Mouse (Mus musculus) spleen, postnatal 10 days (tissue): Measurements from ENCODE around the gene Vmn2r26.
"Not testable (repeated sequence)": the region's sequence is repeated elsewhere in the genome, so short reads cannot be mapped to it uniquely, and the experiment has no call there.

Experiments
- DNase-seq, 2 experiments: peaks; one replicate each; pipeline ENCODE4 v3.0.0; 2021 to 2022; ENCODE audit warnings: low spot score in 2 of 2

The Vmn2r26 gene

DNA sequence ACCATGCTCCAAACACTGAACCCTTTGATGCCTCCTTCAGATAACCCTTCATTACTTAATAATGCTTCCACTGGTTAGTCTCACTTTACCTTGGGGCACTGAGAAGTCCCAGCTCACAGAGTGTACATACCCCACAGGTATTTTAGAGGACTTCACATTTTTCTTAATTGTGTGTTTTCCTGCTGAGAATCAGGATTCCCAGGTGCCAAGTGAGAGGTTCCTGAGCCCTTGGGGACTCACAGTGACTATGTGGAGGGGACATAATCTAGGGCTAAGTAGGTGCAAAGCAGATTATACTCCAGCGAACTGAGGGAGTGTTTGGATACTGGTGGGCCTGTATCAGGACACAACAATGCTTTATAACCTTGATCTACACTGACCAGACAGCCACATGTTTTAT, at the start of gene Vmn2r26:
TSS of gene Vmn2r26 (plus strand) at position 301 of the 400 bp plus-strand sequence.
- DNase-seq, result not testable (repeated sequence)

DNA sequence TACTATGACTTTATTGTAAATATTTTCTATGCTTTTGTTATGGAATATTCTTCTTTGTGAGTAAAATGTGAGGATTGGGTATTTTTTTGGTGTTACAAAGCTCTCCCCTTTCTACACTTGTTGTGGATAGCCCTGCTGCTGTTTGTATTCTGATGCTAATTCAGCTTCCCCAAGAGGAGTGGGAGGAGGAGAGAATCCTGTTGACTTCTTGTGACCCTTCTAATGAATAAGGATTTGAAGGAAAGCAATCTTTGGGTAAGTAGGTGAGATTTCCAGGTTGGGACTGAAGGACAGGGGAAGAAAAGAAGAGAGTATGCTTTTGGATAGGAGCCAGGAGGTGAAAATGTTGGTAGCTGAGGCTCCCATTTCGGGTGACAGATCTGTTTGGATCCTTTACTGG, 3.5 kb upstream of the Vmn2r26 start:
- no peak for DNase-seq

DNA sequence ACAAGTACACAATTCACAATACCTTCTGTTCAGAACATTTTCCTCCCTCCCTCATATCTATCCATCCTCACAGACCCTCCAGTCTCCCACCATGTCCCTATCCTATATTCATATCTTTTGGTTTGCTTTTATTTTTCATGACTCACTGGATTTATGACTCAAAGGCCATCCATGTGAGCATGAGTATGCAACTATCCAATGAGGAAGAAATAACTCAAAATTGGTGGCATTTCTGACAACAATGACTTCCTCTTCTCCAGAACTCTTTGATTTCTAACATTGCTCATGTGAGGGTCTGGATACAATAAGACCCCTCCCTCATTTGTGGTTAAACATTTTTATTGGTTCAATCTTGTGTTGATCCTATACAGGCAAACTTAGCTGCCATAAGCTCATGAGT, 24.0 kb downstream of the Vmn2r26 start:
- no peak for DNase-seq

DNA sequence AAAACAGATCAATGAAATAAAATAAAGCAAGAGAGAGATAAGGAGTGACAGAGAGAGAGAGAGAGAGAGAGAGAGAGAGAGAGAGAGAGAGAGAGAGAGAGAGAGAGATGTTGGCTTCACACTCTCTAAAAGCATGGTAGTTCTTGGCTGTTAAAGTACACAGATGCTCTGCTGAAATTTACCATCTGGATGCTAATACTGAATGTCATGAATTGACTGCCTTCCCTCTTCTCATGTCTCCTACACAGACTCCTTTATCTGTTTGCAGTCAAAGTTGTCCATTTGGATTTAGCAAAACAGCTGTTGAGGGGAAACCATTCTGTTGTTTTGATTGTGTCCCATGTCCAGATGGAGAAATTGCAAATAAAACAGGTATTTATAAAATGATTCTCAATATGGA, 29.2 kb downstream of the Vmn2r26 start:
- not testable (repeated sequence) for DNase-seq

DNA sequence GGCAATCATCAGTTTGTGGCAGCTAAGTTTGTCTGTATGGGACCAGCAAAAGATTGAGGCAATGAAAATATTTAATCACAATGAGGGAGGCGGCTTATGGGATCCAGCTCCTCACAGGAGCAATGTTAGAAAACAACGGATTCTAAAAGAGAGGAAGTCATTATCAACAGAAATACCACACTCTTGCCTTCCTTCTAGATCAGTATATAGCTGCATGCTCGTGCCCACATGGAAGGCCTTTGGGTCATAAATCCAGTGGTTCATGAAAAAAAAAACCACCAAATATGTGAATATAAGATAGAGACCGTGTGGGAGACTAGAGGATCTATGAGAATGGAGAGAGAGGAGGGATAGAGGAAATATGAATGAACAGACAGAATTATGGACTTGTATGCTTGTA, 78.0 kb downstream of the Vmn2r26 start:
- DNase-seq, result no peak
